Mouse (Mus musculus): ENCODE results near the gene Gm28042. TPM values are rescaled to one million over a fixed set of nuclear protein-coding genes. Genes with fewer than 3 reads are reported as not detected.

The Gm28042 gene
- total RNA-seq (2021), result 1 to 10 TPM; 1.5 to 2.1 TPM

- peak; percentile 73 to 86 for DNase-seq (ENCODE audit: extremely low spot score in 1 of 2, low spot score in 1 of 2)
Observed at GRCm38 (mm10) chr2:120026984-120027949, at the start of gene Gm28042, which contains the start of gene Jmjd7. Gene Gm28042, plus strand, starts transcription at chr2:120027493. Gene Jmjd7, plus strand, starts transcription at chr2:120027483.

DNA sequence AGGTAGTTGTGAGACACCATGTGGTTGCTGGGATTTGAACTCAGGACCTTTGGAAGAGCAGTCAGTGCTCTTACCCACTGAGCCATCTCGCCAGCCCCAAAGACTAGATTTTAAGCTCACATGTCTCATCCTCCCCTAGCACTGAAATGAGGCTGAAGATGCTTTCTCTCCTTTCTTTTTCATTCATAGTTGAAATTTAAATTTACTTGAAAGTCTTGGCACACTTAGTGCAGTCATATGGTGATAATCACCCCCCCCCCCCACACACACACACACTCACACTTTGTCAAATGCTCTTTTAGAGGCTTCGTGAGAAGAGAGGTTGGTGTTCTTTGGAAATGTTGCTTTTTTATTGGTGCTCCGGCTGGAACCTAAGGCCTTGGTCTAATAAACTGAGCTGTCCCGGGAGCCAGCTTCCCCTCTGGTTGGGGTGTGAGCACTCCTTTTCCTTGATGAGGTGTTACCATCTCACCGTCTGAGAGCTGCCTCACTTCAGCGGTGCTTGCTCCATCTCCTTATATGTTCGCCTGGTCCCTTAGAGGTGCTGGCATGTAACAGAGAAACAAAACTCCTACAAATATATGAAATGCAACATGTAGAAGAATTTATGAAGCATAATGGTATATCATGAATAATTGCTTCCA, 46.8 kb upstream of the Gm28042 start:
- no peak for DNase-seq (ENCODE audit: extremely low spot score in 1 of 2, low spot score in 1 of 2)

DNA sequence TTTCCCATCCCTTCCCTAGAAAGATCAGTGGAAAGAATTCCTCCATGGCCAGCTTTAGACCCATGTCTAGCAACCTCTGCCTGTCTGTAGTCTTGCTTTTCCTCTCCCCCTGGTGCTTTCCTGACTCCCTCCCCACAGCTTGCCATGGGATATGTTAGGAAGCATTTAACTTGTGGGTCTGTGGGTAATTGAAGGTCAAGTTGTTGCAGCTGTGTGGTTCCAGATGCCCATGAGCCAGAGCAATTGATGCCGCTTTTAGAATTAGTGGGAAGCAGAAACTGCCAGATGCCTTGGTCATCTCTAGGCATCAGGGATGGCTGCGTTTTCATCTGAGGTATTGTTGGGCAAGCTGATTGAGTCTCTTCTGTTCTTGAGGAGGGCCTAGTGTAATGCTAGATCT, 45.7 kb upstream of the Gm28042 start:
- no peak for DNase-seq (ENCODE audit: extremely low spot score in 1 of 2, low spot score in 1 of 2)

GRCm38 (mm10) chr2:119985871-119986270, 41.4 kb upstream of the Gm28042 start:
- no peak for DNase-seq (ENCODE audit: extremely low spot score in 1 of 2, low spot score in 1 of 2)

DNA sequence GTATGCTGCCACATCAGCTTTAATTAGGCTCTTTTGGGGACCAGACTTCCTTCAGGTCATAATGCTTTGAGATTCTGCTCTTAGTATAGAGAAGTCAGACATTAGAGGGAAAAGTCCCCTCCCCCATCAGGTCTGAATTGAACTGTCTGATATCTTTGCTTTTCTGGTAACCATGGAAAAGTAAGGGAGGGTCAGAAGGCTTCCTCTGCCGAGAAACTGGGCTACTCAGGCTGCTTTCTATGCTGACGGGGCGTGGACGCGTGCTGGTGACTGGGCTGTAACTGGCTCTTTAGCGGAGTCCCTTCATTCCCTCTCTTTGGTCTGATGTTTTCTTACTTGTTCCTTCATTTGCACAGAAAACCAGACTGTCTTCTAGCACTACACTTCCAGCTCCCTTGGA, 40.9 kb upstream of the Gm28042 start:
- DNase-seq (ENCODE audit: extremely low spot score in 1 of 2, low spot score in 1 of 2), result no peak

GRCm38 (mm10) chr2:119987441-119987840, 39.9 kb upstream of the Gm28042 start:
- DNase-seq (ENCODE audit: extremely low spot score in 1 of 2, low spot score in 1 of 2), result no peak

DNA sequence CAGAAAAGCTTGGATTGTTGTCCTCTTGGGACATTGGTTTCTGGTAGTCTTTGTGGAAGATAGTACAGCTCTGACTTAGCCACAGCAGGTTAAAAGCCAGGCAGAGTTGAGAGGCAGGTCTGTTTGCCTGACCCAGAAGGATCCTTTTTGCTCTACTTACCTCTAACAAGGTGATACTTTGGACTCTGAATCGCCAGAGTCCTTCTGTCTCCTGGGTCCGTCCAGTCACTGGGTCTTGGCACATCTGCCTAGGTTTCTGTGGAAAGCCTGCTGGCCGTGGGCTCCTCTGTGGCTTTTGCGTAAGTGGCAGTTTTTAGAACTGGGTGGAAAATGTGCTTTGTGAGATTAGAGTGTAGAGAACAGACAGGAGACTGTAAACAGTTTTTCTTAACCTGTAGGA, 38.3 kb upstream of the Gm28042 start:
- no peak for DNase-seq (ENCODE audit: extremely low spot score in 1 of 2, low spot score in 1 of 2)

DNA sequence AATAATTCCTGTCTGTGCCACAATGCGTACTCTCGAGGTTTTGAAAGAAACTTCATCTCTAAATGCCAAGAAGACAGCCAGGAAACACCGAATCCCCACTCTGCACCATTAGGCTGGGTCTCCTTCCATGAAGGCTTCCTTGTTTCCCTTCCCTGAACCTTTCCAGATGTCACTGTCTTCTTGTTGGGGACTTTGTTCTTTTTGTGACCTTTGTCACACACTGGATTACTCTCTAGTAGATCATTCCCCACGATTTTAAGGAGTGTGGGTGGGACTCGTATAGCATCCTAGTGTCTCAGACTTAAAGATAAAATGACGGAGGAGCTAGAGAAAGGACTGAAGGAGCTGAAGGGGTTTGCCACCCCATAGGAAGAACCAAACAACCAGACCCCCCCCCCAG, 36.4 kb upstream of the Gm28042 start:
- DNase-seq (ENCODE audit: extremely low spot score in 1 of 2, low spot score in 1 of 2), result no peak

DNA sequence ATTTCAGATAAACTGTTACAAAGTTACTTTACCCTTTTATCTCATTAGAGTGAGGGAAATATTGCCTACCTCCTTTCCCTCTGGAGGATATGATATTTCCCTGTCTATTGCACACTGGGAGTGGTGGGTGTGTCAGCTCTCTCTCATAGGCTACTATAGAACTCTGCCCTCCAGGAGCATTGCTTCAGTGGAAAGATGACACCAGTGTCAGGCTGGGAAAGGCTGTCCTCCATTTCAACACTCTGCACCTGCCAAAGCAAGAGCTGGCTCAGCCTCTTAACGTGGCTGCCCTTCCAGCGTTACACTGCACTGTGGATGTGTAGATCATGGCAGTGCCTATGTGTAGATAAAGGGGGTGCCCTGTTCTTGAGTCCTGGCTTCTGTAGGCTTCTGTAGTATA, 34.9 kb upstream of the Gm28042 start:
- DNase-seq (ENCODE audit: extremely low spot score in 1 of 2, low spot score in 1 of 2), result no peak

DNA sequence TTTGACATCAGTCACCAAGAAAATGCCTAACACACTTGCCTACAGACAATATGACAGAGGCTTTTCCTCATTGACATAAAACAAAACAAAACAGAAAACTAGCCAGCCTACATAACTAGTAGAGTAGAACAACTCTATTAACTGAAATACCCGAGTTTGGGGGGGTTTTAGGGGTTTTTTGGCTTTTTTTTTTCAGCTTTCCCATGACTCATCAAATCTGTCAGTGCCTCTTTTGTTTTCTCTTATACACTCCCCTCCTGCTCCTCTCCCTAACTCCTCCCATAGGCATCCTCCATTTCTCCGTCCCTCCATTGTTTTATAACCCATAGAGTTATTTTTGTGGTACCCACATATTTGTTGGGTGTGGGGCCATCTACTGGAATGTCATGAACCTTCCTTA, 33.8 kb upstream of the Gm28042 start:
- DNase-seq (ENCODE audit: extremely low spot score in 1 of 2, low spot score in 1 of 2), result no peak

- no peak for DNase-seq (ENCODE audit: extremely low spot score in 1 of 2, low spot score in 1 of 2)
Observed at GRCm38 (mm10) chr2:119994839-119995238, 32.5 kb upstream of the Gm28042 start.

GRCm38 (mm10) chr2:119995391-119996281, 31.7 kb upstream of the Gm28042 start:
- DNase-seq (ENCODE audit: extremely low spot score in 1 of 2, low spot score in 1 of 2), result no peak

- no peak for DNase-seq (ENCODE audit: extremely low spot score in 1 of 2, low spot score in 1 of 2)
Observed at GRCm38 (mm10) chr2:119997354-119997753, 29.9 kb upstream of the Gm28042 start.

- DNase-seq (ENCODE audit: extremely low spot score in 1 of 2, low spot score in 1 of 2), result no peak
Observed at GRCm38 (mm10) chr2:119999731-120000130, 27.6 kb upstream of the Gm28042 start.

- no peak for DNase-seq (ENCODE audit: extremely low spot score in 1 of 2, low spot score in 1 of 2)
Observed at GRCm38 (mm10) chr2:120000882-120001584, 26.3 kb upstream of the Gm28042 start.

GRCm38 (mm10) chr2:120001956-120002355, 25.3 kb upstream of the Gm28042 start:
- no peak for DNase-seq (ENCODE audit: extremely low spot score in 1 of 2, low spot score in 1 of 2)

DNA sequence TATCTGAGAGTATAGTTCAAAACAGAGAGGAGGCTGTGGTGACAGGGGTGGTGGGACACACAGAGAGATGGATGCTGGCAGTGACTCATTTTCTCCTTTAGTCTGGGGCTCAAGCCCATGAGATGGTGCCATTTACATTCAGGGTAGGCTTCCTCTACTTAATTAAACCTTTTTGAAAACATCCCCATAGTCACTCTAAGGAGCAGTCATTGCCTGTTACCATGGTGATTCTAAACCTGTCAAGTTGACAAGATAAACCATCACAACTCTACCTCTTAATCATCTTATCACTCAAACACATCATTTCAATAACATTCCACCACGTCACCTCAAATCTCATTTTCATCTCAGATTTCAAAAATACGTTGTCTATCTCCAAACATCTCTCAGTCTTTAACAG, 23.3 kb upstream of the Gm28042 start:
- DNase-seq (ENCODE audit: extremely low spot score in 1 of 2, low spot score in 1 of 2), result no peak

DNA sequence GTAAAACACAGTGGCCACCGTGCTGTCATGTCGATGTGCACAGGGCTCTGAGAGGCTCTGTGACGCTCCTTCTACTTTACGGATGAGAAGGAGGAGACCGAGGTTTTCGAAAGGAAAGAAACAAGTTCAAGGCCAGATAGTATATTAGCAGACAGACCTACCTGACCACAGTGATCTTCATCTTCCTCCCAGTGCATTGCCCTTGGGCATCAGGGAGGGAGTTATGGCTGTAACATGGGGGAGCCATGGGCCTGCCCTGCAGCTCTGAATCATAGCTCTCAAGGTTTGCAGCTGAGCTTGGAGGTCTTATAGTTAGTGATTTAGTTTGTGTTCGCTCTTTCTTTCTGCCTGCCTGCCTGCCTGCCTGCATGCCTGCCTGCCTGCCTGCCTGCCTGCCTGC, 20.6 kb upstream of the Gm28042 start:
- no peak for DNase-seq (ENCODE audit: extremely low spot score in 1 of 2, low spot score in 1 of 2)

- DNase-seq (ENCODE audit: extremely low spot score in 1 of 2, low spot score in 1 of 2), result no peak
Observed at GRCm38 (mm10) chr2:120007680-120008210, 19.5 kb upstream of the Gm28042 start.

GRCm38 (mm10) chr2:120008672-120009071, 18.6 kb upstream of the Gm28042 start:
- DNase-seq (ENCODE audit: extremely low spot score in 1 of 2, low spot score in 1 of 2), result no peak

All from layer of hippocampus, postnatal 25 days (tissue).